Mouse (Mus musculus) forebrain, embryonic 15.5 days (tissue): ENCODE data around the gene Cdip1. TPM values are rescaled to one million over a fixed set of nuclear protein-coding genes. Genes with fewer than 3 reads are reported as not detected.
"Not testable (repeated sequence)": the region's sequence is repeated elsewhere in the genome, so short reads cannot be mapped to it uniquely, and the experiment has no call there.

Experiments used
- ATAC-seq: fragments of 200-750 bp; cut with Nextera tagmentation; replicated peaks from 2 replicates; pipeline ENCODE4 v1.8.0; 2017; ENCODE audit warnings: mild to moderate bottlenecking, moderate TSS enrichment, moderate library complexity
- H3K27ac ChIP-seq: fragments of 300-500 bp; sonication (generic); replicated peaks from 2 replicates; pipeline ENCODE4 v1.5.1; 2015; ENCODE audit warnings: mild to moderate bottlenecking, inconsistent platforms
- H3K27me3 ChIP-seq: fragments of 300-500 bp; sonication (generic); 2 replicates; pipeline ENCODE4 v1.6.1; 2015; ENCODE audit warnings: inconsistent platforms
- H3K36me3 ChIP-seq: fragments of 300-500 bp; sonication (generic); 2 replicates; pipeline ENCODE4 v1.6.1; 2015; ENCODE audit warnings: mild to moderate bottlenecking, inconsistent platforms
- H3K4me1 ChIP-seq: fragments of 300-500 bp; sonication (generic); 2 replicates; pipeline ENCODE4 v1.6.1; 2015; ENCODE audit warnings: inconsistent platforms
- H3K4me2 ChIP-seq: fragments of 300-500 bp; sonication (generic); replicated peaks from 2 replicates; pipeline ENCODE4 v1.6.1; 2015; ENCODE audit warnings: mild to moderate bottlenecking, inconsistent platforms
- H3K4me3 ChIP-seq: fragments of 300-500 bp; sonication (generic); 2 replicates; pipeline ENCODE4 v1.5.1; 2015; ENCODE audit warnings: mild to moderate bottlenecking, inconsistent platforms
- H3K9ac ChIP-seq: fragments of 300-500 bp; sonication (generic); replicated peaks from 2 replicates; pipeline ENCODE4 v1.6.1; 2015; ENCODE audit warnings: mild to moderate bottlenecking, inconsistent platforms
- H3K9me3 ChIP-seq: fragments of 300-500 bp; sonication (generic); 2 replicates; pipeline ENCODE4 v1.6.1; 2016; ENCODE audit warnings: inconsistent platforms
- WGBS: fragments of 180-500 bp; shearing (Covaris S2); methylation state at CpG from one replicate; pipeline ENCODE4 v1.1.7; 2015; ENCODE audit warnings: mixed read lengths; 5-methylcytosine and 5-hydroxymethylcytosine counted together
- polyA plus RNA-seq: library from polyadenylated mRNA; unstranded; fragments of >200 nt; fragmentation: Nextera tagmentation; extraction: Ambion mirVana; gene quantifications from 2 replicates; pipeline ENCODE4 v1.2.1, GENCODE M21; 2015

The Cdip1 gene
- 101 and 104 TPM in 2 replicates for polyA plus RNA-seq

- no peaks in the 10 kb centered on the region for H3K27me3 ChIP-seq
- H3K27ac ChIP-seq: peak within 1 kb of the TSS; percentile 97
- peak within 1 kb of the TSS; percentile 87 for H3K4me2 ChIP-seq
- WGBS: 1% methylated on average over 51 of the region's 51 CpGs
- peaks cover 35% of the 10 kb centered on the region for H3K4me1 ChIP-seq
- no peaks in the 10 kb centered on the region for H3K9me3 ChIP-seq
- ATAC-seq: peak; percentile 99
- H3K36me3 ChIP-seq: no peaks in the 10 kb centered on the region
- H3K4me3 ChIP-seq: peak within 1 kb of the TSS; percentile 75
- peak within 1 kb of the TSS; percentile 85 for H3K9ac ChIP-seq
Measured at GRCm38 (mm10) chr16:4789810-4790559, at the start of gene Cdip1. Cdip1 (minus strand) TSS chr16:4790292.

- Histone ChIP-seq H3K36me3 (no peaks in the 10 kb centered on the region), H3K9me3 (no peaks in the 10 kb centered on the region), H3K4me3 (no peak overlapping the region), H3K27ac (no peak overlapping the region), H3K9ac (no peak overlapping the region), H3K4me1 (no peaks in the 10 kb centered on the region), H3K27me3 (no peaks in the 10 kb centered on the region), H3K4me2 (no peak overlapping the region)
- no peak for ATAC-seq
- 84% methylated on average over 3 of the region's 3 CpGs for WGBS
Measured at GRCm38 (mm10) chr16:4839552-4839951, 49.5 kb upstream of the Cdip1 start.

- H3K36me3 ChIP-seq: no peaks in the 10 kb centered on the region
- no peaks in the 10 kb centered on the region for H3K4me1 ChIP-seq
- H3K27me3 ChIP-seq: no peaks in the 10 kb centered on the region
- no peak overlapping the region for H3K9ac ChIP-seq
- no peak overlapping the region for H3K4me3 ChIP-seq
- H3K27ac ChIP-seq: no peak overlapping the region
- no peaks in the 10 kb centered on the region for H3K9me3 ChIP-seq
- WGBS: 86% methylated on average over 3 of the region's 3 CpGs
- no peak for ATAC-seq
- no peak overlapping the region for H3K4me2 ChIP-seq
Measured at GRCm38 (mm10) chr16:4837631-4838030, 47.5 kb upstream of the Cdip1 start.

GRCm38 (mm10) chr16:4835191-4835590 is 45.1 kb upstream of the Cdip1 start, which contains the start of gene 4930562C15Rik:
4930562C15Rik (plus strand) TSS chr16:4835416.
- 97% methylated on average over 3 of the region's 3 CpGs for WGBS
- ATAC-seq: no peak
- no peak within 1 kb of the TSS for H3K4me2 ChIP-seq

GRCm38 (mm10) chr16:4833858-4834257 is 43.8 kb upstream of the Cdip1 start:
- no peak overlapping the region for H3K27ac ChIP-seq
- WGBS: 85% methylated on average over 2 of the region's 2 CpGs
- H3K4me1 ChIP-seq: no peaks in the 10 kb centered on the region
- no peaks in the 10 kb centered on the region for H3K27me3 ChIP-seq
- no peaks in the 10 kb centered on the region for H3K36me3 ChIP-seq
- no peak overlapping the region for H3K9ac ChIP-seq
- no peak overlapping the region for H3K4me2 ChIP-seq
- H3K9me3 ChIP-seq: no peaks in the 10 kb centered on the region
- H3K4me3 ChIP-seq: no peak overlapping the region
- ATAC-seq: no peak

More at GRCm38 (mm10) chr16:4835191-4835590, 45.1 kb upstream of the Cdip1 start, which contains the start of gene 4930562C15Rik:
- no peaks in the 10 kb centered on the region for H3K4me1 ChIP-seq
- no peaks in the 10 kb centered on the region for H3K27me3 ChIP-seq
- H3K9ac ChIP-seq: no peak within 1 kb of the TSS
- no peaks in the 10 kb centered on the region for H3K36me3 ChIP-seq
- H3K4me3 ChIP-seq: no peak within 1 kb of the TSS
- no peaks in the 10 kb centered on the region for H3K9me3 ChIP-seq
- no peak within 1 kb of the TSS for H3K27ac ChIP-seq

- no peak for ATAC-seq
- no peaks in the 10 kb centered on the region for H3K27me3 ChIP-seq
- no peaks in the 10 kb centered on the region for H3K36me3 ChIP-seq
Measured at GRCm38 (mm10) chr16:4831650-4832419, 41.7 kb upstream of the Cdip1 start.

GRCm38 (mm10) chr16:4829271-4829900 is 39.3 kb upstream of the Cdip1 start:
- Histone ChIP-seq H3K36me3 (no peaks in the 10 kb centered on the region), H3K27me3 (no peaks in the 10 kb centered on the region), H3K4me3 (no peak overlapping the region), H3K9ac (no peak overlapping the region), H3K4me2 (no peak overlapping the region), H3K4me1 (no peaks in the 10 kb centered on the region), H3K27ac (no peak overlapping the region), H3K9me3 (no peaks in the 10 kb centered on the region)
- 87% methylated on average over 6 of the region's 6 CpGs for WGBS
- no peak for ATAC-seq

More at GRCm38 (mm10) chr16:4831650-4832419, 41.7 kb upstream of the Cdip1 start:
- no peak overlapping the region for H3K4me2 ChIP-seq
- no peak overlapping the region for H3K27ac ChIP-seq
- H3K9me3 ChIP-seq: no peaks in the 10 kb centered on the region
- no peaks in the 10 kb centered on the region for H3K4me1 ChIP-seq
- H3K9ac ChIP-seq: no peak overlapping the region
- no peak overlapping the region for H3K4me3 ChIP-seq
- WGBS: 70% methylated on average over 15 of the region's 15 CpGs

- Histone ChIP-seq H3K27ac (no peak overlapping the region), H3K4me2 (no peak overlapping the region), H3K9me3 (no peaks in the 10 kb centered on the region), H3K9ac (no peak overlapping the region), H3K4me1 (no peaks in the 10 kb centered on the region), H3K36me3 (no peaks in the 10 kb centered on the region), H3K4me3 (no peak overlapping the region), H3K27me3 (no peaks in the 10 kb centered on the region)
- no peak for ATAC-seq
- 91% methylated on average over 5 of the region's 5 CpGs for WGBS
Measured at GRCm38 (mm10) chr16:4827639-4828038, 37.5 kb upstream of the Cdip1 start.

- 88% methylated on average over 5 of the region's 5 CpGs for WGBS
- not testable (repeated sequence) for H3K9ac ChIP-seq
Measured at GRCm38 (mm10) chr16:4824466-4824865, 34.4 kb upstream of the Cdip1 start.

GRCm38 (mm10) chr16:4818349-4818748 is 28.3 kb upstream of the Cdip1 start:
- Histone ChIP-seq H3K9me3 (no peaks in the 10 kb centered on the region), H3K27me3 (no peaks in the 10 kb centered on the region), H3K36me3 (no peaks in the 10 kb centered on the region), H3K4me1 (no peaks in the 10 kb centered on the region), H3K27ac (no peak overlapping the region), H3K4me2 (no peak overlapping the region), H3K4me3 (no peak overlapping the region), H3K9ac (no peak overlapping the region)
- 84% methylated on average over 3 of the region's 3 CpGs for WGBS
- no peak for ATAC-seq

More at GRCm38 (mm10) chr16:4824466-4824865, 34.4 kb upstream of the Cdip1 start:
- H3K4me3 ChIP-seq, H3K36me3 ChIP-seq, H3K27ac ChIP-seq, H3K4me2 ChIP-seq, H3K4me1 ChIP-seq, H3K27me3 ChIP-seq, ATAC-seq, H3K9me3 ChIP-seq: not testable (repeated sequence)

GRCm38 (mm10) chr16:4796631-4797030 is 6.5 kb upstream of the Cdip1 start:
- ATAC-seq: no peak
- 92% methylated on average over 4 of the region's 4 CpGs for WGBS

GRCm38 (mm10) chr16:4791332-4791731 is 1.2 kb upstream of the Cdip1 start:
- no peak overlapping the region for H3K4me2 ChIP-seq
- no peak overlapping the region for H3K27ac ChIP-seq
- no peak overlapping the region for H3K9ac ChIP-seq
- H3K36me3 ChIP-seq: no peaks in the 10 kb centered on the region
- H3K4me3 ChIP-seq: no peak overlapping the region
- 60% methylated on average over 2 of the region's 2 CpGs for WGBS
- ATAC-seq: no peak
- peaks cover 28% of the 10 kb centered on the region for H3K4me1 ChIP-seq
- H3K27me3 ChIP-seq: no peaks in the 10 kb centered on the region
- no peaks in the 10 kb centered on the region for H3K9me3 ChIP-seq

More at GRCm38 (mm10) chr16:4796631-4797030, 6.5 kb upstream of the Cdip1 start:
- no peaks in the 10 kb centered on the region for H3K9me3 ChIP-seq
- H3K27me3 ChIP-seq: no peaks in the 10 kb centered on the region
- H3K36me3 ChIP-seq: no peaks in the 10 kb centered on the region
- no peak overlapping the region for H3K27ac ChIP-seq
- H3K4me3 ChIP-seq: no peak overlapping the region
- no peak overlapping the region for H3K4me2 ChIP-seq
- H3K9ac ChIP-seq: no peak overlapping the region
- H3K4me1 ChIP-seq: no peaks in the 10 kb centered on the region
